Mouse (Mus musculus) neutrophil, adult 83 days (primary cell): ENCODE data around the gene Ppp1r21. TPM values are rescaled to one million over a fixed set of nuclear protein-coding genes. Genes with fewer than 3 reads are reported as not detected.

Experiments used
- total RNA-seq, 2 experiments: library from RNA; stranded (reverse); gene quantifications; one replicate each; pipeline ENCODE4 v1.2.4; 2023

The Ppp1r21 gene
- 10 to 100 TPM; 58.5 to 59.8 TPM for total RNA-seq

DNA sequence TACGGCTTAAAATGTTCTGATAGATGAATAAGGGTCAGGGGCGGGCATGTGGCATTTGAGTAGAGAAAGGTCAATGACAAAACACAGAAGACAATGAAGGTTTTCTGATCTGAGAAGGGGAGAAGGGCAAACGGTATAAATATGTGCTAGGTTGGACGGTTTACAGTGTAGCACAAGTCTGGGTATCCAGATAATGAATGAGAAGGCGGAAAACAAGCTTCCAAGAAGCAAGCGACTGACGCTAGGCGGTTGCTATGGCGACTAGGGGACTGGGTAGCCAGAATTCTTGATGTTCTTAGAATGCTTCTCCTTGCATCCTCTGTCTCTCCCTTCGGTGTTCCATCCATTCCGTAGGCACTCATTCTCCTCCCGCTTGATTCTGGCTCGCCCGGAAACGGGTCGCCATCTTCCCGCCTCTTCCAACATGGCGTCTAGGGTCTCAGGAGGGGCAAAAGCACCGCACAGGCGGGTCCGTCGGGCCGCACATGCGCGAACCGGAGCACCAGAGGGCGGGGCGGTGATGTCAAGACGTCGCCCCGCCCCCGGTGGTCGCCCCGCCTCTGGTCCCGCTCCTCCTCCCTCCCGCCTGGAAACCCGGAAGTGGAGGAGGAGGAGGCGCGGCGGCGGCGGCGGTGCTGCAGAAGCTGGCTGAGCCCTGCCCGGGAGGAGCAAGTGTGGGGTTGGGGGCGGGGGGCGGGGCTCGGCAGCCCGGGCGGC, at the start of gene Ppp1r21:
Gene Ppp1r21 (plus strand): TSS at position 600 of the 717 bp plus-strand sequence.

DNA sequence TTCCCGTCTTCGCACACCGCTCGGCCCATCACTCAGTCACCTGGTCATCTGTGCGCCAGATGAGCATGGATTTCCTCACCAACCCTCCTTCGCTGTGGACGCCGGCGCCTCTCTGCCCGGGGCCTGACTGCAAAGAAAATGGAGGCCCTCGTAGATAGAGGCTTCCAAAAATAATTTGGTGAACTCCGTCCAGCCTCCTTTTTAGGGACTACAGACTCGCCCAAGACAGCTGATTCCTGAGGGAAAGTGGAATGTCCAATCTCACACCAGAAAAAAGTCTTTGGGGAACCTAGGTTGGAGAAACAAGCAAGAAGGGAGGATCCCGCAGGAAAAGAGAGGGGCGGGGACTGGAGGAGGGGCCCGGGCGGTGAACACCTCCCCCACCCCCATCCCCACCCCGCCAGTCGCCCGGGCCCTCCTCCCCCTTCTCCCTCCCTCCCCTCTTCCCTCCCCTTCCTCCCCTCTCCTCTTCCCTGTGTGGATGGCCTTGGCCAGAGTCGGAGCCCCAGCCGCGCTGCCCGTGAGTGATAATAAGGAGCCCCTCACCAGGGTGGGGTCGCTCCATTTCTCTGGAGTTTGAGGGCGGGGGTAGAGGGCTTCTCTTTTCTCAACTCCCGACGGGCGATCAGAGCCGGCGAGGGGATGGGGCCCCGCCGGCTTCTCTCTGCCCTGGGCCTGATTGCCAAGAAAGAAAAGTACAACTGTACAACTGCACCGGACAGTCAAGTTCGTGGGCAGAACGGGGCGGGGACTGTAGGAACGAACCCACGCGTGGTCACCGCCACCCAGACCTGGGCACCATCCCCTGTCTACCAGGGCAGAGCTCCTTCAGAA, 67.5 kb downstream of the Ppp1r21 start, which contains the start of gene Ston1:
Gene Ston1 (plus strand): TSS at position 463 of the 834 bp plus-strand sequence.

Other genes starting within 250 kb of the Ppp1r21 start
- 10 to 100 TPM; 64.6 to 69.2 TPM for gene Foxn2, start 89.4 kb upstream of the Ppp1r21 start, total RNA-seq
- gene Ston1, start 67.6 kb downstream of the Ppp1r21 start, total RNA-seq, result under 1 TPM in 1 of 2 experiments, not detected in 1; 0.15 TPM
- gene Gtf2a1l, start 138.5 kb downstream of the Ppp1r21 start, total RNA-seq, result not detected